In the genomic region with DNA sequence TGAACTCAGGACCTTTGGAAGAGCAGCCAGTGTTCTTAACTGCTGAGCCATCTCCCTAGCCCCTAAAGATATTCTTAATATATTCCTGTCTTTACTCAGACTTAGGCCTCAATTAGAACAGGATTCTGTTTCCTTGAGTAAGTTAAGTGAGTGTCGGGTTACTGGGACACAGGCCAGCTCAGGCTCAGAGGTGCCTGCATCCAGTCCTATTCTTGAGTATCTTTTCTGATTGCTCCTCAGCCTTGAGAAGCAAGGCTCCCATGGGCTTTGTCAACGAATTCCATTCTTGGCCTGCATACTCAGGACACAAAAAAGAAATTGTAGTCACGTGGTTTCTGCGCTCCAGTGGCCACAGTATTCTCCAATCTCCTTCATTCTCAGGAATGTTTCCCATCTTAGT, we compare ENCODE assay signal across 29 mouse cellular contexts. TPM values are rescaled to one million over a fixed set of nuclear protein-coding genes. Genes with fewer than 3 reads are reported as not detected.
A peak's percentile ranks its signal among the peaks of the same experiment; 100 is the strongest.
DNase-seq lines count a peak whose midpoint lies in the region; ATAC-seq and TF ChIP-seq lines count a peak whose summit lies in the region.
"Had no signal": no experiment of that assay in that cellular context is flagged by ENCODE, and none has a peak within 500 bp of the region (broad histone marks: within the 10 kb centered on the region; RNA-seq: fewer than 3 reads in every experiment).

No protein-coding gene starts in this region.

- intact Hi-C loops in heart, postnatal 14 days (cut with DNase I) = no loop called here

- H3K9me3 ChIP-seq in heart, embryonic 11.5 days (replicated peaks; ENCODE audit: control insufficient read depth, low read length) = no peaks in the 10 kb centered on the region
- no peaks in the 10 kb centered on the region for H3K9me3 ChIP-seq in lung, embryonic 14.5 days (ENCODE audit: low read depth, low read length)
- H3K9me3 ChIP-seq: forebrain, embryonic 15.5 days; hindbrain, embryonic 12.5 days; midbrain, embryonic 15.5 days; stomach, embryonic 15.5 days had no signal

- peak; percentile 8 for DNase-seq in embryo, embryonic 10.5 days (ENCODE audit: low spot score)
- DNase-seq in embryo, embryonic 9.5 days (ENCODE audit: extremely low spot score) = no peak
- DNase-seq in heart, postnatal 14 days = peak; percentile 5 to 7
- peak; percentile 43 for DNase-seq in lung, embryonic 14.5 days
- no peak for DNase-seq in lung, postnatal 36 days
- DNase-seq in heart, postnatal 4 days = peak; percentile 7
- DNase-seq in left cerebral cortex, adult 11 months (ENCODE audit: low spot score) = no peak
- DNase-seq: adrenal gland, postnatal 25 days; cerebellum, adult 18-20 months; cerebellum, postnatal 25 days; kidney, adult 18-20 months; layer of hippocampus, postnatal 36 days; liver; right cerebral cortex, postnatal 25 days had no signal

- H3K27me3 ChIP-seq in heart, embryonic 11.5 days (ENCODE audit: control insufficient read depth, insufficient read depth, low read length) = no peaks in the 10 kb centered on the region
- H3K27me3 ChIP-seq in lung, embryonic 14.5 days (ENCODE audit: insufficient read depth, low read length) = no peaks in the 10 kb centered on the region
- H3K27me3 ChIP-seq: forebrain, embryonic 15.5 days; heart, embryonic 15.5 days; hindbrain, embryonic 12.5 days; midbrain, embryonic 15.5 days; stomach, embryonic 15.5 days had no signal

- no peak overlapping the region for H3K4me3 ChIP-seq in heart, embryonic 11.5 days (ENCODE audit: low read depth, low read length)
- no peak overlapping the region for H3K4me3 ChIP-seq in lung, embryonic 14.5 days (ENCODE audit: low read depth, low read length)
- H3K4me3 ChIP-seq: erythroblast, embryonic 14.5 days; forebrain, embryonic 15.5 days; heart, embryonic 15.5 days; hindbrain, embryonic 12.5 days; layer of hippocampus, adult 2 months; midbrain, embryonic 15.5 days; myocyte; stomach, embryonic 15.5 days had no signal

- no peak for TF ChIP-seq CTCF in lung, embryonic 14.5 days (IDR thresholded peaks at IDR 0.05; ENCODE audit: low read depth)

- no peak overlapping the region for H3K9ac ChIP-seq in heart, embryonic 11.5 days (ENCODE audit: low read depth, low read length)
- H3K9ac ChIP-seq in lung, embryonic 14.5 days = no peak overlapping the region
- H3K9ac ChIP-seq: forebrain, embryonic 15.5 days; heart, embryonic 15.5 days; hindbrain, embryonic 12.5 days; midbrain, embryonic 15.5 days; stomach, embryonic 15.5 days had no signal

- no peaks in the 10 kb centered on the region for H3K4me1 ChIP-seq in heart, embryonic 11.5 days (ENCODE audit: control insufficient read depth, insufficient read depth, low read length)
- no peaks in the 10 kb centered on the region for H3K4me1 ChIP-seq in lung, embryonic 14.5 days (ENCODE audit: insufficient read depth)
- H3K4me1 ChIP-seq: forebrain, embryonic 15.5 days; heart, embryonic 15.5 days; hindbrain, embryonic 12.5 days; midbrain, embryonic 15.5 days; stomach, embryonic 15.5 days had no signal

- ATAC-seq in heart, embryonic 11.5 days (replicated peaks; ENCODE audit: insufficient number of reproducible peaks, low FRiP score, low TSS enrichment) = no peak
- no peak for ATAC-seq in lung, embryonic 14.5 days (ENCODE audit: insufficient read depth)
- ATAC-seq: forebrain, embryonic 15.5 days; midbrain, embryonic 15.5 days had no signal

- no peak overlapping the region for H3K27ac ChIP-seq in heart, embryonic 11.5 days (ENCODE audit: low read depth, low read length)
- no peak overlapping the region for H3K27ac ChIP-seq in lung, embryonic 14.5 days (ENCODE audit: low read depth)
- H3K27ac ChIP-seq: forebrain, embryonic 15.5 days; heart, embryonic 15.5 days; hindbrain, embryonic 12.5 days; layer of hippocampus, adult 2 months; midbrain, embryonic 15.5 days; stomach, embryonic 15.5 days had no signal

- no peaks in the 10 kb centered on the region for H3K36me3 ChIP-seq in heart, embryonic 11.5 days (ENCODE audit: control insufficient read depth, insufficient read depth, low read length)
- H3K36me3 ChIP-seq in lung, embryonic 14.5 days (ENCODE audit: insufficient read depth) = no peaks in the 10 kb centered on the region
- H3K36me3 ChIP-seq: forebrain, embryonic 15.5 days; heart, embryonic 15.5 days; hindbrain, embryonic 12.5 days; midbrain, embryonic 15.5 days; stomach, embryonic 15.5 days had no signal

- H3K4me2 ChIP-seq in heart, embryonic 11.5 days = no peak overlapping the region
- no peak overlapping the region for H3K4me2 ChIP-seq in lung, embryonic 14.5 days
- H3K4me2 ChIP-seq: forebrain, embryonic 15.5 days; heart, embryonic 15.5 days; hindbrain, embryonic 12.5 days; midbrain, embryonic 15.5 days; stomach, embryonic 15.5 days had no signal

- 69% methylated on average over 4 of the region's 4 CpGs for WGBS in heart, embryonic 11.5 days (ENCODE audit: insufficient replicate concordance)
- WGBS in lung, embryonic 14.5 days = 57% methylated on average over 4 of the region's 4 CpGs

RNA-seq across cellular contexts. Expression of gene Mgat4e, which starts 1.3 kb away (rescaled TPM):
- not detected for total RNA-seq in heart, postnatal 14 days (2021)
- polyA plus RNA-seq in heart, embryonic 11.5 days (2014; fragmentation: Nextera tagmentation; extraction: Ambion mirVana) = not detected in 2 replicates
- 0.27 TPM in 1 of 2 replicates, not detected in the other for polyA plus RNA-seq in lung, embryonic 14.5 days (2014; fragmentation: Nextera tagmentation; extraction: Ambion mirVana)
- total RNA-seq in heart, postnatal 4 days (2021) = not detected
- total RNA-seq: adrenal gland, postnatal 25 days; layer of hippocampus, adult 2 months; layer of hippocampus, postnatal 36 days; left cerebral cortex, postnatal 25 days; megakaryocyte-erythroid progenitor cell, adult 5-6 weeks had no signal
- polyA plus RNA-seq: erythroblast, embryonic 14.5 days; forebrain, embryonic 15.5 days; heart, embryonic 15.5 days; hindbrain, embryonic 12.5 days; liver, embryonic 16.5 days; midbrain, embryonic 15.5 days; myocyte; neural tube, embryonic 14.5 days; spleen, adult 2 months; stomach, embryonic 15.5 days; thymus, postnatal 0 days had no signal

RNA-seq across cellular contexts. Expression of gene Kdm5b, which starts 11.7 kb away (rescaled TPM):
- 10 to 100 TPM; 25.5 to 25.8 TPM for total RNA-seq in heart, postnatal 14 days (2021)
- polyA plus RNA-seq in heart, embryonic 11.5 days (2014; fragmentation: Nextera tagmentation; extraction: Ambion mirVana) = 34.9 and 35.9 TPM in 2 replicates
- polyA plus RNA-seq in lung, embryonic 14.5 days (2014; fragmentation: Nextera tagmentation; extraction: Ambion mirVana) = 54.7 and 59.0 TPM in 2 replicates
- 10 to 100 TPM; 27.8 to 28.6 TPM for total RNA-seq in heart, postnatal 4 days (2021)

RNA-seq across cellular contexts. Expression of gene Rabif, which starts 53.8 kb away (rescaled TPM):
- 10 to 100 TPM; 10.4 to 10.6 TPM for total RNA-seq in heart, postnatal 14 days (2021)
- 35.3 and 37.9 TPM in 2 replicates for polyA plus RNA-seq in heart, embryonic 11.5 days (2014; fragmentation: Nextera tagmentation; extraction: Ambion mirVana)
- polyA plus RNA-seq in lung, embryonic 14.5 days (2014; fragmentation: Nextera tagmentation; extraction: Ambion mirVana) = 38.4 and 39.6 TPM in 2 replicates
- 10 to 100 TPM; 12.6 to 12.7 TPM for total RNA-seq in heart, postnatal 4 days (2021)

Comparison
In these comparisons a context has a peak if more than half of its experiments do, and no peak if none do; other contexts are left out.
1. DNase-seq: peak in embryo, embryonic 10.5 days (single experiment), heart, postnatal 14 days (2 of 2), lung, embryonic 14.5 days (single experiment) and heart, postnatal 4 days (single experiment); none in embryo, embryonic 9.5 days (single experiment), lung, postnatal 36 days (single experiment) and left cerebral cortex, adult 11 months (single experiment).